Mouse (Mus musculus) thymus, adult 2 months (tissue): ENCODE measurements around the gene Hnrnpab. TPM values are rescaled to one million over a fixed set of nuclear protein-coding genes. Genes with fewer than 3 reads are reported as not detected.

Source experiments
- DNase-seq: peaks from one replicate; pipeline ENCODE4 v3.0.0; 2021
- H3K27ac ChIP-seq: fragments of 200-500 bp; 2 replicates; pipeline ENCODE4 v1.5.1; 2012; ENCODE audit warnings: low read length, control low read depth; ENCODE audit not compliant: control insufficient read depth, insufficient read depth
- H3K27me3 ChIP-seq: fragments of 200-500 bp; 2 replicates; pipeline ENCODE4 v1.6.1; 2012; ENCODE audit warnings: mild to moderate bottlenecking, low read length, moderate library complexity, mixed read lengths; ENCODE audit not compliant: control insufficient read depth, insufficient read depth
- H3K36me3 ChIP-seq: fragments of 200-500 bp; 2 replicates; pipeline ENCODE4 v1.6.1; 2012; ENCODE audit warnings: mild to moderate bottlenecking, low read length, moderate library complexity; ENCODE audit not compliant: control insufficient read depth, insufficient read depth
- H3K4me1 ChIP-seq: fragments of 200-500 bp; replicated peaks from 2 replicates; pipeline ENCODE4 v1.6.1; 2012; ENCODE audit warnings: low read length; ENCODE audit not compliant: control insufficient read depth, insufficient read depth
- H3K4me3 ChIP-seq: fragments of 200-500 bp; 2 replicates; pipeline ENCODE4 v1.5.1; 2012; ENCODE audit warnings: mild to moderate bottlenecking, low read length, control low read depth, moderate library complexity; ENCODE audit not compliant: control insufficient read depth, insufficient read depth
- CTCF ChIP-seq: fragments of 200-500 bp; IDR thresholded peaks from 2 replicates; pipeline ENCODE4 v1.5.1; 2012; ENCODE audit warnings: mild to moderate bottlenecking, control low read depth, low read length, moderate library complexity, borderline replicate concordance; ENCODE audit not compliant: control insufficient read depth, poor library complexity, insufficient read depth; ENCODE audit errors: extremely low read depth
- POLR2A ChIP-seq: fragments of 200-500 bp; IDR thresholded peaks from 2 replicates; pipeline ENCODE4 v1.6.1; 2012; ENCODE audit warnings: mild to moderate bottlenecking, low read length, control low read depth, moderate library complexity; ENCODE audit not compliant: control insufficient read depth, poor library complexity, insufficient read depth; ENCODE audit errors: extremely low read depth
- WGBS: fragments of 180-500 bp; shearing (Covaris S2); methylation state at CpG from one replicate; pipeline ENCODE4 v1.1.7; 2018; 5-methylcytosine and 5-hydroxymethylcytosine counted together
- polyA plus RNA-seq: library from polyadenylated mRNA; depleted of rRNA; stranded (reverse); fragments of >200 nt; gene quantifications from 2 replicates; pipeline ENCODE4 v1.2.3, GENCODE M21; 2012

The Hnrnpab gene
- polyA plus RNA-seq, 1 experiment: 533 TPM

DNA sequence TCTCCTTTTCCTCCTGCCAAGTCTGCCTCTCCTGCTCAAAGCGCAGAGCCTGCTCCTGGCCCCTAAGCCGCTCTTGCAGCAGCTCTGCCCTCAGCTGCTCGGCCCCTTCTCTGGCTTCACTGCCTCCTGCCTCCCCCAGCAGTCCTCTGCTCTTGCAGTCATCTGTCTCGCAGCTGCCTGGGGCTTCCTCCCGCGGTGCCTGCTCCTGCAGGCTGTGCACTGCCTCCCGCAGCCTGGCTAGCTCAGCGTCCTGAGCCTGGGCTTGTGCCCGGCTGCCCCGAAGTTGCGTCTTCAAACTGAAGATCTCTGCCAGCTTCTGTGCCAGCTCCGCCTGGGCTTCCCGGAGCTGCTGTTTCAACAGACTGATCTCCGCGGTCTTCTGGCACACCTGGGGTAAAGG lies 37.1 kb upstream of the Hnrnpab start:
- no peaks in the 10 kb centered on the region for H3K27me3 ChIP-seq
- peak overlapping the region; percentile 92 for H3K27ac ChIP-seq
- H3K4me3 ChIP-seq: peak overlapping the region; percentile 54
- WGBS: 2% methylated on average over 15 of the region's 15 CpGs
- no peaks in the 10 kb centered on the region for H3K36me3 ChIP-seq
- H3K4me1 ChIP-seq: peaks cover 78% of the 10 kb centered on the region
- TF ChIP-seq POLR2A (peak; percentile 37; the same call in 1 of the 2 replicates), CTCF (0 out of 2 replicates have a peak, but pooled peaks have one; percentile 40)
- peak; percentile 69 for DNase-seq

DNA sequence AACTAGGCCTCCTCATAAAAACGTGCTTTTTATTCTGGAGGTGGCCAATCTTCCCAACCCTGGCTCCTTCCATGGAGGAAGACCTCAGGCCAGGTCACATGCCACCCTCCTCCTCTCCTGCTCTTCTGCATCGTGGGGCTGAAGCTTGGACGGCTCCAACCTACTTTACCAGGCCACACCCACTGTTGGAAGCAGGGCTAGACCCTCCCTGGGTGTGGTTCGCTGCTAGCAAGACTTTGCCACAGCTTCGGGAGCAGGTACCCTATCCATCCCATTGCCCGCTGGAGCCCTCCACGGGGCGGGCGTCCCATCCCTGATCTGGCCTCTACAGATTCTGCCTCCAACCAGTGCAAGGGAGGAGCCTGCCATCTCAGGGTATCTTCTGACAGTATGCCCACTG lies 36.6 kb upstream of the Hnrnpab start:
- DNase-seq: peak; percentile 33

GRCm38 (mm10) chr11:51640748-51641147 lies 34.1 kb upstream of the Hnrnpab start:
- no peak for DNase-seq
- Histone ChIP-seq H3K36me3 (no peaks in the 10 kb centered on the region), H3K27ac (no peak overlapping the region), H3K4me3 (no peak overlapping the region), H3K27me3 (no peaks in the 10 kb centered on the region), H3K4me1 (peaks cover 68% of the 10 kb centered on the region)
- WGBS: 86% methylated on average over 7 of the region's 7 CpGs
- TF ChIP-seq CTCF (no peak), POLR2A (no peak)

More for the DNA sequence above, 36.6 kb upstream of the Hnrnpab start:
- WGBS: 57% methylated on average over 9 of the region's 9 CpGs
- Histone ChIP-seq H3K27me3 (no peaks in the 10 kb centered on the region), H3K4me1 (peaks cover 73% of the 10 kb centered on the region), H3K36me3 (no peaks in the 10 kb centered on the region), H3K4me3 (peak overlapping the region; percentile 54), H3K27ac (peak overlapping the region; percentile 92)
- TF ChIP-seq CTCF (no peak), POLR2A (no peak)

GRCm38 (mm10) chr11:51638497-51638896 lies 31.9 kb upstream of the Hnrnpab start:
- peaks cover 53% of the 10 kb centered on the region for H3K4me1 ChIP-seq
- H3K27me3 ChIP-seq: no peaks in the 10 kb centered on the region
- 33% methylated on average over 5 of the region's 5 CpGs for WGBS
- peak overlapping the region; percentile 21; the same call in 1 of the 2 replicates for H3K4me3 ChIP-seq
- H3K36me3 ChIP-seq: no peaks in the 10 kb centered on the region
- peak overlapping the region; percentile 61 for H3K27ac ChIP-seq
- no peak for TF ChIP-seq POLR2A
- DNase-seq: no peak

DNA sequence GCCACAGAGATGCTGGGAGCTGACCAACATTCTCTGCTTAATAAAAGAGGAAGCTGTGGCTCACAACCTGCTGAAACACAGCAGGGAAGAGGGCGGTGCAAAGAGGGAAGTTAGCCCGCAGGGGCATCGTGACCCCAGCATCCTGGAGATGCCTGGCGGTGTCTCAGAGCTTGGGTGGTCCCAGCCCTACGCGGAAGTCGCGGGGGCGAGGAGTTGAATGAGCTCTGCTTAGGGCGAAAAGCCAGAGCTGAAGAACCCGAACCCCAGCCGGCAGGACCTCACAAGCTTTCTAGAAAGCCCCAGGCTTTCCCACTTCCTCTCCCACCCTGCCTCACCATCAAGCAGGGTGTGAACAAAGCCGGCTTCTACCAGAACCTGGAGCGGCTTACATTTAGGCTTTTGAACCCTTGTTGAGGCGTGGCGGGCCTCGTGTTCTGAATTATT lies 31.3 kb upstream of the Hnrnpab start:
- Histone ChIP-seq H3K4me3 (peak overlapping the region; percentile 21), H3K27me3 (no peaks in the 10 kb centered on the region)

DNA sequence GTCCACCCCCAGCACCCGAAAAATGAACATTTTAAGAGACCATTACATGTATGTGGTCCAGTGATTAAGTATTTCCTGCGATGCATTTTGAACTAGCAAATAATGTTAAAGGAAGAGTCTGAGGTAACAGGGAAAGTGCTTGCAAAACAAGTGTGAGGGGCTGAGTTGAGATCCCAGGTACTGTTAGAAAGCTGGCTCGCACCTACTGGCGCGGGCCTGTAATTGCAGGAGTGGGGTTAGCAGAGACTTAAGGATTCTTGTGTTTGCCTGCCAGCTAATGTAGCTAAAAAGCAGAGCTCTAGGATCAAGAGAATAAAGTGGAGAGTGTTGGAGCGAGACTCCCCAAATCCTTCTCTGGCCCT lies 29.7 kb upstream of the Hnrnpab start:
- peaks cover 42% of the 10 kb centered on the region for H3K4me1 ChIP-seq
- DNase-seq: peak; percentile 82

More for the DNA sequence above, 31.3 kb upstream of the Hnrnpab start:
- 1% methylated on average over 17 of the region's 17 CpGs for WGBS
- peak; percentile 79 for DNase-seq
- Histone ChIP-seq H3K4me1 (peaks cover 48% of the 10 kb centered on the region), H3K27ac (peak overlapping the region; percentile 61), H3K36me3 (no peaks in the 10 kb centered on the region)
- peak; percentile 47 for TF ChIP-seq POLR2A
- no peak for TF ChIP-seq CTCF

More for the DNA sequence above, 29.7 kb upstream of the Hnrnpab start:
- Histone ChIP-seq H3K27ac (peak overlapping the region; percentile 93), H3K27me3 (no peaks in the 10 kb centered on the region), H3K36me3 (no peaks in the 10 kb centered on the region), H3K4me3 (peak overlapping the region; percentile 71)
- WGBS: 5% methylated on average over 6 of the region's 6 CpGs
- TF ChIP-seq POLR2A: no peak
- TF ChIP-seq CTCF: no peak
